ENCODE assay signal across 25 mouse cellular contexts in the genomic region with DNA sequence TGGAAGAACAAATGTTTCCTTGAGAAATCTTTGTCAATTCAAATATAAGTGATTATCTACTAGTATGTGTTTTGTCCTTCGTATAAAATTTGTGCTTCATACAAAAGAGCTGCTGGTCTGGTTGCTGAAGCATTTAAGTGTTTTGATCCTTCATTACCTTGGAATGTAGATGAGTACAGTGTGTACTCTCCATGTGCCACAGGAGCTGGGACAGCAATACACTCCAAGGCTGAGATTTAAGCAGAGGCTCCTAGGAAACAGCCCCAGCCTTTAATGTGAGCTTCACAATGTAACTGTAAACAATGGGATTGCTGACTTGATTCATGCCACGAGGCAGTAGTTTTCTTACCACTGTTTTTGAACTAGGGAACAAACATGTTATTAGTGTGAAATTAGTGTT. TPM values are rescaled to one million over a fixed set of nuclear protein-coding genes. Genes with fewer than 3 reads are reported as not detected.
A peak's percentile ranks its signal among the peaks of the same experiment; 100 is the strongest.
DNase-seq lines count a peak whose midpoint lies in the region; ATAC-seq and TF ChIP-seq lines count a peak whose summit lies in the region.
"Had no signal": no experiment of that assay in that cellular context is flagged by ENCODE, and none has a peak within 500 bp of the region (broad histone marks: within the 10 kb centered on the region; RNA-seq: fewer than 3 reads in every experiment).

No protein-coding gene starts in this region.

- H3K4me3 ChIP-seq in gastrocnemius, adult 2 months, result no peak overlapping the region
- no peak overlapping the region for H3K4me3 ChIP-seq in heart, embryonic 16.5 days (ENCODE audit: low read length)
- no peak overlapping the region for H3K4me3 ChIP-seq in lung, postnatal 0 days (ENCODE audit: low read depth, low read length)
- H3K4me3 ChIP-seq: embryonic facial prominence, embryonic 10.5 days; embryonic facial prominence, embryonic 12.5 days; forebrain, embryonic 13.5 days; forebrain, embryonic 15.5 days had no signal

- peak overlapping the region; percentile 76 for H3K27ac ChIP-seq in gastrocnemius, adult 2 months
- peak overlapping the region; percentile 47; the same call in 1 of the 2 replicates for H3K27ac ChIP-seq in heart, embryonic 16.5 days (ENCODE audit: low read length)
- peak overlapping the region; percentile 6; the same call in 1 of the 2 replicates for H3K27ac ChIP-seq in lung, postnatal 0 days (ENCODE audit: low read length)
- H3K27ac ChIP-seq: embryonic facial prominence, embryonic 10.5 days; embryonic facial prominence, embryonic 12.5 days; forebrain, embryonic 13.5 days; forebrain, embryonic 15.5 days had no signal

- no peak for ATAC-seq in heart, embryonic 16.5 days (replicated peaks; ENCODE audit: extremely low read depth, insufficient read depth, low FRiP score)
- peak; percentile 84 for ATAC-seq in lung, postnatal 0 days
- ATAC-seq: activated CD4-positive, CD25-positive, alpha-beta regulatory T cell, adult 4 months; CD4-positive, CD25-positive, alpha-beta regulatory T cell, adult 4 months; forebrain, embryonic 13.5 days; forebrain, embryonic 15.5 days; Patski had no signal

- H3K27me3 ChIP-seq in heart, embryonic 16.5 days (ENCODE audit: control insufficient read depth, insufficient read depth, low read length), result no peaks in the 10 kb centered on the region
- no peaks in the 10 kb centered on the region for H3K27me3 ChIP-seq in lung, postnatal 0 days (replicated peaks; ENCODE audit: insufficient read depth, low read length)
- H3K27me3 ChIP-seq: CH12.LX; embryonic facial prominence, embryonic 12.5 days; forebrain, embryonic 13.5 days; forebrain, embryonic 15.5 days; Patski had no signal

- DNase-seq in gastrocnemius, adult 2 months, result no peak
- no peak for DNase-seq in gastrocnemius, postnatal 36 days
- DNase-seq in heart, postnatal 10 days, result no peak
- peak; percentile 27 for DNase-seq in lung, postnatal 0 days (ENCODE audit: low spot score)
- no peak for DNase-seq in lung, adult 18-20 months
- DNase-seq: adrenal gland, adult 8-10 months; adrenal gland, postnatal 14 days; adrenal gland, postnatal 36 days; B cell, adult 2 months; cerebellum, adult 11-12 months; cerebellum, adult 2 months; cerebellum, adult 9-10 months; cerebellum, postnatal 10 days; cerebellum, postnatal 25 days had no signal

- no peak for TF ChIP-seq CTCF in gastrocnemius, adult 2 months (IDR thresholded peaks at IDR 0.05)
- TF ChIP-seq CTCF in lung, postnatal 0 days (IDR thresholded peaks at IDR 0.05), result no peak

- WGBS in heart, embryonic 16.5 days, result 76% methylated on average over 2 of the region's 2 CpGs
- WGBS in lung, postnatal 0 days, result 50% methylated on average over 2 of the region's 2 CpGs

- H3K9me3 ChIP-seq in heart, embryonic 16.5 days (replicated peaks; ENCODE audit: control insufficient read depth, low read length), result no peaks in the 10 kb centered on the region
- no peaks in the 10 kb centered on the region for H3K9me3 ChIP-seq in lung, postnatal 0 days (ENCODE audit: low read length)
- H3K9me3 ChIP-seq: embryonic facial prominence, embryonic 10.5 days; embryonic facial prominence, embryonic 12.5 days; forebrain, embryonic 13.5 days; forebrain, embryonic 15.5 days; G1E had no signal

- H3K4me1 ChIP-seq in heart, embryonic 16.5 days (ENCODE audit: control insufficient read depth, insufficient read depth, low read length), result peaks cover 2% of the 10 kb centered on the region; the same call in 1 of the 2 replicates
- H3K4me1 ChIP-seq in lung, postnatal 0 days (ENCODE audit: insufficient read depth, low read depth, low read length), result no peaks in the 10 kb centered on the region
- H3K4me1 ChIP-seq: embryonic facial prominence, embryonic 10.5 days; embryonic facial prominence, embryonic 12.5 days; forebrain, embryonic 13.5 days; forebrain, embryonic 15.5 days had no signal

- H3K36me3 ChIP-seq in heart, embryonic 16.5 days (ENCODE audit: control insufficient read depth, insufficient read depth), result peaks cover 15% of the 10 kb centered on the region
- no peaks in the 10 kb centered on the region; the same call in 1 of the 2 replicates for H3K36me3 ChIP-seq in lung, postnatal 0 days (ENCODE audit: insufficient read depth, low read length)
- H3K36me3 ChIP-seq: embryonic facial prominence, embryonic 10.5 days; embryonic facial prominence, embryonic 12.5 days; forebrain, embryonic 15.5 days; G1E had no signal

- H3K9ac ChIP-seq in heart, embryonic 16.5 days (ENCODE audit: low read length), result no peak overlapping the region
- no peak overlapping the region for H3K9ac ChIP-seq in lung, postnatal 0 days (replicated peaks; ENCODE audit: low read depth)
- H3K9ac ChIP-seq: embryonic facial prominence, embryonic 12.5 days; forebrain, embryonic 13.5 days; forebrain, embryonic 15.5 days had no signal

- intact Hi-C loops in gastrocnemius, adult 2 months (cut with DNase I), result no loop called here
- intact Hi-C loops in gastrocnemius, postnatal 36 days (cut with DNase I), result no loop called here
- intact Hi-C loops in heart, postnatal 10 days (cut with DNase I), result no loop called here

- peak; percentile 87 for TF ChIP-seq EP300 in lung, postnatal 0 days (IDR thresholded peaks at IDR 0.05)

- H3K4me2 ChIP-seq in heart, embryonic 16.5 days (ENCODE audit: low read depth, low read length), result no peak overlapping the region
- H3K4me2 ChIP-seq in lung, postnatal 0 days (replicated peaks; ENCODE audit: low read depth, low read length), result no peak overlapping the region
- H3K4me2 ChIP-seq: embryonic facial prominence, embryonic 12.5 days; forebrain, embryonic 13.5 days; forebrain, embryonic 15.5 days had no signal

RNA-seq across cellular contexts. Expression of gene Ccdc152, which starts 28.5 kb away (rescaled TPM):
- not detected for total RNA-seq in gastrocnemius, adult 2 months (2021)
- total RNA-seq in gastrocnemius, postnatal 36 days (2021), result not detected
- polyA plus RNA-seq in heart, embryonic 16.5 days (2015; fragmentation: Nextera tagmentation; extraction: Ambion mirVana), result 0.29 and 0.34 TPM in 2 replicates
- total RNA-seq in heart, postnatal 10 days (2021), result under 1 TPM; 0.20 to 0.45 TPM
- 1.7 and 2.2 TPM in 2 replicates for polyA plus RNA-seq in lung, postnatal 0 days (2015; fragmentation: Nextera tagmentation; extraction: Ambion mirVana)
- total RNA-seq: adrenal gland, adult 8-10 months; adrenal gland, postnatal 14 days; adrenal gland, postnatal 36 days had no signal
- polyA plus RNA-seq: embryonic facial prominence, embryonic 12.5 days; forebrain, embryonic 11.5 days; forebrain, embryonic 13.5 days; forebrain, embryonic 15.5 days; G1E had no signal

Comparison
In these comparisons a context has a peak if more than half of its experiments do, and no peak if none do; other contexts are left out.
1. H3K27ac ChIP-seq: peak in every context shown above with its lines; median percentile 76 in gastrocnemius, adult 2 months; 47 in heart, embryonic 16.5 days; 6 in lung, postnatal 0 days.